Mouse (Mus musculus) gastrocnemius, postnatal 36 days (tissue): ENCODE data around the gene Atxn2l. TPM values are rescaled to one million over a fixed set of nuclear protein-coding genes. Genes with fewer than 3 reads are reported as not detected.
A peak's percentile ranks its signal among the peaks of the same experiment; 100 is the strongest.

Experiments
- DNase-seq, 2 experiments: peaks; one replicate each; pipeline ENCODE4 v3.0.0; 2022
- intact Hi-C: fragments of 180-260 bp; cut with DNase I; formaldehyde crosslinking; loops from one replicate; pipeline ENCODE4 v1.15.1; 2025
- total RNA-seq, 2 experiments: library from RNA; stranded (reverse); gene quantifications; 2 replicates each; pipeline ENCODE4 v1.2.3; 2021

The Atxn2l gene
- total RNA-seq, 2 experiments from 2014 or later, result 25.8 to 29.9 TPM

DNA sequence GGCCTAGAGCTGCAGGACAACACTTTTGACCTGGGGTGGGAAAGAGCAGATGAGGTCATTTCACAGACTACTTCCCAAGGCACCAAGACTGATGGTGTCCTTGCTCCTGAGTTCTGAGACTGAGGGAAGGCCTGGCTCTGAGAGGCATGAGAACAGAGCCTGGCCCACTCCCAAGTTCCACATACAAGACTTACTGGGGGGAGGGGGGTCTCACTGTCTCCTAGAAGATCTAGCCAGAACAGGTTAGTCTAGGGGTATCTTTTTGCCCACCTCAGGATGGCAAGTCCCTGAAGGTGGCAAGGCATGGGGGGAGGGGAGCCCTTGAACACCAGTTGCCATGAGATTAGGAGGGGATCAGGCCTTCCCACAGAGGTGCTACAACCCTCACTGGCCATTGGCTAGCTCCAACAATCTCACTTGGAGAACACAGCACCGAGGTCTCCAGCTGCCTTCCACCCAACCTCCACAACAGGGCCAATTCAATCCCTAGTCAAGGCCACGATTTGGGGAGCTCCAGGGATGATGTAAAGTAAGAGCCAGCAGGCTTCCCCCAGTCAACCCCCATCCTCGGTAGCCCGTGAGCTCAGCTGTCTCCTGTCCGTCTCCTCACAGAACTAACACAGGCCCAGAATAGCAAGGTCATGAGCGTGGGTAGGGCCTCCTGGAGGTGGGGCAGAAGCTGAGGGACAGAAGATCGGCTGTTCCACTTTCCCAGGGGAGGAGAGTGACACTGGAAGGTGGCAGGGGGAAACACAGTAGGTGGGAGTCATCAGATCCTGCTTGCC lies 37.8 kb downstream of the Atxn2l start:
- intact Hi-C loops, result no loop called here
- DNase-seq, result peak; percentile 51 to 56

DNA sequence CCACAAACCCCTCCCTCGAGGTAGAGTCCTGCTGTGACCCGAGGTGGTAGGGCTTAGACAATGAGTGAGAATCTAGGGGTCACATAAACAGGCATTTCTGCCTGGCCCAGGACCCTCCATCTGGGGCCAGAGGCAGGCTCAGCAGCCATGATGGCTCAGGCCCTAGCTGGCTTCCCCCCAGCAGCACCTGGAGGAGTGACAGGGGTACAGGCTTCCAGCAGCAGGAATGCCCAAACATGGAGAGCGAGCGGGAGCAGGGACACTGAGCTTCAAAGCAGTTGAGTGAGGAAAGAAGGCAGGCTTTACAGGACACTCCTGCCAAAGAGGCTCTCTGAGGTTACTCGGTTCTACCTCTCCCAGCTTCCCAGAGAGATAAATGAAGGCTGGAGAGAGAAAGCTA lies 38.4 kb downstream of the Atxn2l start:
- DNase-seq, result peak; percentile 60 to 72
- intact Hi-C loops, result no loop called here

DNA sequence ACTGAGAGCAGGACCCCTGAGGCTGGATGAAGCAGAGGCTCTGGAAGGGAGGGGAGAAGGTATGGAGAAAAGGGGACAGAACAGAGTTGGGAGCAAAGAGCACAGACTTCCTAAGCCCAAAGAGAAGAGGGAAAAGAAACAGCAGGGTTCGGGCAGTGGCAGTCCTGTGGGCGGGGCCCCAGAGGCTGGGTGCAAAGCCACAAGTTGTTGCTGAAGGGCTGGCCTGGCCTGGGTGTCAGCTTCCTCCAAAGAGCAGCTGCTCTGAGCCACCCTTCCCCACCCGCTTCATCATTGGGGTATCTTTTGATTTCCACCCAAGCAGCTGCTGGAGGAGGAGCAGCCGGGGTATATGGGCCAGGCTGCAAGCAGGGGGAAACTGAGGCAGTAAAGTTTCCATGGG lies 39.1 kb downstream of the Atxn2l start:
- intact Hi-C loops, result no loop called here
- peak; percentile 67 to 68 for DNase-seq

DNA sequence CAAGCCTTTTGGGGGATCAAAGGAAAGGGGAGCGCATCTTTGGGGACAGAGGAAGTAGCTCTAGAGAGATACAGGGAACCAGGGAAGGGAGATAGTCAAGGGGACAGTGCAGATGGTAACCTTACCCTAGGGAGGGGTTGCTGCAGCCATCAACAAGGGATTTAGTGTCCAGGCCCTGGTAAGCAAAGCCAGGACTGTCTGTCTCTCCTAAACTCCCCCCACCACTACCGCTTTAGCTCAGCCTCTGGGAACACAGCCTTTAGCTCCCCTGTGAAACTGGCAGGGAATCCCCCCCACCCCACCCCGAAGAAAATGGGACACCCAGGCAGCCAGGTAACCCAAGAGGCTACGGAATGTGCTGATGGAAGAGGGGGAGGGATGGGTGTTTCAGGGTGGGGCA lies 39.7 kb downstream of the Atxn2l start:
- DNase-seq, result no peak
- intact Hi-C loops, result no loop called here

DNA sequence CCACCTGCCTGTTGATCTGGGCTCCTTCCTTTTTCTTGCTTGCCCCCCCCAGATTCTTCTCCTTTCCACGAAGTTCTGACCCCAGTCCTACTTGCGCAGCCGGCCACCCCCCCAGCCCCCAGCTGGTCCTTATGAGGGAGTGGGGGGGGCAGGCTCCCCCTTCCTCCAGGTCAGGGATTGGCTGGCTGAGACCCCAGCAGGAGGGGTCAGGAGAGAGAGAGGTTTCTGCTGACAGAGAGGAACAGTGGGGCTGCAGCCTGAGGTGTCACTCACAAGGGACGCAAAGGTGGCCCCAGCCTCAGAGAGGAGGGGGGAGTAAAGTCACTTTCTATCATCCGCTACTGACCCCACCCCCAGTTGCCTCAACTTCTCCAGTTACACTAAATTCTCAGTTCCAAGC lies 40.2 kb downstream of the Atxn2l start, which contains the start of gene Atp2a1:
TSS of gene Atp2a1 (minus strand) at position 105 of the 400 bp plus-strand sequence.
- intact Hi-C loops, result no loop called here
- peak; percentile 59 to 75 for DNase-seq

DNA sequence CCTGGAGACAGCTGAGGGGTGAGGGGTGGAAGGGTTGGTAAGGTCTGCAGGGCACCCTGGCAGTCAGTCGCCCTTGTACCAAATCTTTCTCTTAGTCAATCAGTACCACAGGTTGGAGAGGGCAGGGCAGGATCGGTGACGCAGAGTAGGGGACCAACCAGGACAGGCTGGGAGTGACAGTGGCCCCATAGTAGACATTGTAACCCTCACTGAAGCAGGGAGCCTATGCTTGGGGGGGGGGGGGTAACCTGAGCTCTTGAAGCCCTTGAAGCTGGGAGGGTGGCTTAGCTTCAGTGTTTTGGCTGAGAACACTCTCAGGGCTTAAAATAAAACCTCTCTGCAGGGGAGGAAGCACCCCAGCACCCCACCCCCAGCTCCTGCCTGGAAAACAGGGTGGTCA lies 41.6 kb downstream of the Atxn2l start:
- no peak for DNase-seq
- intact Hi-C loops, result no loop called here

DNA sequence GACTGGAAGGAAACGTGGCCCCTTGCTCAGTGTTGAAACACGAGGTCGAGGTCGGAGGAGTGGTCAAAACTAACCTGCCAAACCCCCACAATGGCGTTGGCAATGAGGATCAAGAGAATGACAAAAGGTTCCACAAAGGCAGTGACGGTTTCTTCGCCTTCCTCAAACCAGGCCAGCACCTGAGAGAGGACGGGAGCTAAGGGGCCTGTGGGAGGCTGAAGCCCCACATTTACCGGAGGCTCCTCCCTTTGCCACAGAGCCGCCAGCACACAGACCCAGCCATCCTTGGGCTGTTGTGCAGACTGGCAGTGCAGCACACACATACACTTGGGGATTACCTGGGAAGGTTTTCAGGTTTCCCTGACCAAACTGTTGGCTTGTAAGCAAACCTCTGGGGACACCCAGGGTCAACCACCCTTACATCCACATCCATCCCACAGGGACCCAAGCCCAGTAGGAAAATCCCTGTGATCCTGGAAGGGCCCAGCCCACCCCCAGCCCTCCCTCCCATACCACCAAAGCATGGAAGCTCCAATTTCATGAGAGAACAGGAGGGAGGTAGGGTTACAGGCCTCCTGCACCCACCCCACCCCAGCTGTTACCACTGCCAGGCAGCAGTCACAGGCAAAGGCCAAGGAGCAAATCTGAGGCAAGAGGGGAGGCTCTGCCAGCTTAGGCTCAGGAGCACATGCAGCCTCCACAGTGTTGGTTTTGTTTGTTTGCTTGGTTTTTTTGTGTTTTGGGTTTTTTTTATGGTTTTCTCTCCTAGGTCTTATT lies 42.4 kb downstream of the Atxn2l start:
- DNase-seq, result no peak
- intact Hi-C loops, result no loop called here

DNA sequence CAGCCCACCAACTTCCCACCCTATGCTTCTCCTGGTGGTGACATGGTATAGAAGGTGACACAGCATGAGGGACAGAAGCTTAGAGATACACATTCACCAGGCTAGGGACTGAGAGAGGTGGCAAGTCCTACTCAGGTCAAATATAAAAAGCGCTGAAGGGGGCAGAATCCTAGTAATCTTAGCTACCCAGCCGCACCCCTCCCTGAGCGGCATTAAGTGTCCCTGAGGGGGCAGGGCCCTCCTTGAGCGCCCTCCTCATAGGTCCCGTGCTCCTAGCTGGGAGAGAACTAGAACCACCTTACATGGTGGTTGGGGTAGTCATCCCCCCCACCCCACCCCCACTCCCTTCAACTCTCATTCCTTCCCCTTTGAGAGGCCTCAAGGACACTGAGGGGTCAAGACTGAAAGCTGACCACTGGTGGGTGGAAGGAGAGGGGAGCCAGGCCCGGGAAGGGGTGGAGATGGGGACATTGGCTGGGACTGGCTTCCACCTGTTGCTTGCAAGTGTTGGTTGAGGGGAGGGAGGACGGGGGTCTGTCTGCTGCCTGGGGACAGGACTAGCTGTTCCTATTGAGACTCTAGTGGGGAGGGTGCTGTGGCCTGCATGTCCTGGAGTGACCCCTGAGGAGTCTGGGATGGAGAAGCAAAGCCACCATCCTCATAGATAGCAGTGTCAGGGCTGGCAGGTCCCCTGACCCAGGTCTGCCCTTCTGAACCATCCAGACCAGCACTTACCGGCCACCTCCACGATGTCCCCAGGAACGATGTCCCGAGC lies 44.2 kb downstream of the Atxn2l start:
- peak; percentile 51 to 60 for DNase-seq
- intact Hi-C loops, result no loop called here

DNA sequence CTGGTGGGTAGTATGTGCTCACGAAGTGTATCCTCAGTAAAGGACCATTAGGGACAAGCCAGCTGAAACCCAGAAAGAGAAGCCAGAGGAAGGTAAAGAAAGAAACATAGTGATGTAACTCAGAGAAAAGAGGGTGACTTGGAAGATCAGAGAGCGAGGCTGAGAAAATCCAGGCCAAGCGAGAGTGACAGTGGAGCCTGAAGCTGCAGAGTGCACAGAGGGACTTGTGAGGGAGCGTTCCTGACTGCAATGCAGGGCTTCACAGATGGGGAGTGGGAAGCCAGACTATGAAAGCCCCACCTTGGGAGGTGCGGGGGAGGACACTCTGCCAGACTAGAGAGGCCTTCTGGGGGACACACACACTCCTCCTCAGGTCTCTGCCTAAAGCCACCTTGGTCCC lies 45.0 kb downstream of the Atxn2l start:
- peak in 1 of 2 experiments; percentile 0 for DNase-seq
- intact Hi-C loops, result no loop called here

DNA sequence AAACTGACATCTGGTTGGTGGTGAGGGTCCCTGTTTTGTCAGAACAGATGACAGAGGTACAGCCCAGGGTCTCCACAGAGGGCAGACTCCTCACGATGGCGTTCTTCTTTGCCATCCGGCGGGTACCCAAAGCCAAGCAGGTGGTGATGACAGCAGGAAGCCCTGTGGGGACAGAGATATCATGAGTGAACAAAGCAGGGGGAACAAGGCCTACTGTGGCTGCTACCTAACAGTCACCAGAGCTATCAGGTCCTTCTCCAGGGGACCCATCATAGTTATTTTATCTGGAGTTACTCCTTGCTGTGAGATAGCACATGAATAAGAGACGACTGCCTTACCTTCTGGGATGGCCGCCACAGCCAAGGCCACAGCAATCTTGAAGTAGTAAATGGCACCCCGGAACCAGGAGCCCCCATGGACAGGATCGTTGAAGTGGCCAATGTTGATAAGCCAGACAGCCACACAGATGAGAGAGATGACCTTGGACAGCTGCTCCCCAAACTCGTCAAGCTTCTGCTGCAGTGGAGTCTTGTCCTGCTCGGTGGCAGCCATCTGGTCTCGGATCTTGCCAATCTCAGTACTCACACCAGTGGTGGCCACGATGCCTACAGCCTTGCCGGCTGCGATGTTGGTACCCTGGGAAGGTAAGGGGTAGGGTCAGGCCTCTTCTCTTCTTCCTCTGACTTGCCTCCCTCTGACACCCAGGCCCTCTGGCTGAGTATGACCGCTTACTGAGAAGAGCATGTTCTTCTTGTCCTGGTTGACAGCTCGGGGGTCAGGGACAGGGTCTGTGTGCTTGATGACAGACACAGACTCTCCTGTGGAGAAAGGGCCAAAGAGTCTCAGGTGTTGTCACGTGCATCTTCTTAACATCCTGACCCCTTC lies 46.6 kb downstream of the Atxn2l start:
- no peak for DNase-seq
- intact Hi-C loops, result no loop called here

DNA sequence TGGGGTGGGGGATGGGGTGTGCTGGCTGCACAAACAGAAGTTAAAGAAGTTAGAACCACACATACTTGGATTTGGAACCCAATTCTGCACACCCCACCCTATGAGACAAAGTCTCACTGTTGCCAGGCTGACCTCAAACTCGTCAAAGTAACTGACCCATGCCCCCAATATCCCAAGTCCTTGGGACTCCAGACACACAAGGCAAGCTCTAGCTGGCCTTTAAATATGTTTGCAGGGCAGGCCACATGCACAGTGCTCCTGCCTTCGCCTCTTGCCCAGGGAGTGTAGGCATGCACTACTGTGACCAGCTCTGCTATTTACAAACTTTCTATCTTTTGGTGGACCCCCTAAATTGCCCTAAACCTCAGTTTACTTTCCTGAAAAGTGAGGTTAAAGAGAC lies 48.0 kb downstream of the Atxn2l start:
- no peak for DNase-seq
- intact Hi-C loops, result no loop called here

DNA sequence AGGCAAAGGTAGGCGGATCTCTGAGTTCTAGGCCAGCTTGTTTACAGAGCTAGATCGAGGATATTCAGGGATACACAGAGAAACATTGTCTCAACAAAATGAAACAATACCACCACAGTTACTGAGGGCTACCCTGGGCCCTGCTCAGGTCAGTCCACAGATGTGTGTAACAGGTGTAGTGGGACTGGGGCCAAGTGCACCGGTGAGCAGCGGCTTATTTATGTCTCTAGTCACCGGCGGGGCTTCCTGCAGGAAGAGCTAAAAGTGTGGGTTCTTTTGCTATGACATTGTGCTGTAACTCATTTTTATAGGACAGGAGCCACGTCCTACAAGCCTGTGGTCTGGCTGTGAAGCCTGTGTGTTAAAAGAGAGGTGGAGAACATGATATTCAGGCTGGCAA lies 49.4 kb downstream of the Atxn2l start:
- intact Hi-C loops, result no loop called here
- no peak for DNase-seq

DNA sequence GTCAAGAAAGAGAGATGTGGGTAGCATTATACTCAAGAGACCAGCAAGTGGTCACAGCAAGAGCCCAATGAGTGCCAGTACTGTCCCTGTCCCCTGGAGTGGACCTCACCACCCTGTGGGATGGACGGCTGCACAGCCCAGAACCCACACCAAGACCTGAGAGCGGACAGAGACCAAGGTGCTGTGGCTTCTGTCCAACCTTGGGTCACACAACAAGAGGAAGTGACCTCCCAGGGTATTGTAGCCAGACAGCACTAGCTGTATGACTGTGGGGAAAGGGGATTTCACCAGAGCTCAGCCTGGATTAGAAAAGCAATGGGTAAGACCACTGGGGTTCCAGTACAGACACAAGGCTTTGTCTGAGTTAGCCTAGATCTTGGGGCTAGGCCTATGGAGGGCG lies 51.0 kb downstream of the Atxn2l start:
- intact Hi-C loops, result no loop called here
- DNase-seq, result no peak

DNA sequence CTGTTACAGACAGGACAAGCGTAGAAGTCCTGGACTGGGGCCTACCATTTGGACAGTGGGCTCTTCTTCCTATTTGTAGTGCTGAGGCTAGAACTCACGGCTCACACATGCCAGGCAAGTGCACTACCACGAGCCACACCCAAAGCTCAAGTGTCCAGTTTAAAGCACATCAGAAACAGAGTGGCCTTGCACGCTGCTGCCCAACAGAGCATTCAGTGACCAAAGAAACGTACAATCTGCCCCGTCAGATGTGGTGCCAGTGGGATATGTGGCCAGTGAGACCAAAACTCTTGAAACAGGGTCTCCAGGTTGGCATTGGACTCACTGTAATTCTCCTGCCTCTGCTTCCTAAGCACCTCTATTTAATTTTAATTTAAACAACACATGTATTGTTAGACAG lies 52.6 kb downstream of the Atxn2l start:
- peak in 1 of 2 experiments; percentile 19 for DNase-seq
- intact Hi-C loops, result no loop called here

DNA sequence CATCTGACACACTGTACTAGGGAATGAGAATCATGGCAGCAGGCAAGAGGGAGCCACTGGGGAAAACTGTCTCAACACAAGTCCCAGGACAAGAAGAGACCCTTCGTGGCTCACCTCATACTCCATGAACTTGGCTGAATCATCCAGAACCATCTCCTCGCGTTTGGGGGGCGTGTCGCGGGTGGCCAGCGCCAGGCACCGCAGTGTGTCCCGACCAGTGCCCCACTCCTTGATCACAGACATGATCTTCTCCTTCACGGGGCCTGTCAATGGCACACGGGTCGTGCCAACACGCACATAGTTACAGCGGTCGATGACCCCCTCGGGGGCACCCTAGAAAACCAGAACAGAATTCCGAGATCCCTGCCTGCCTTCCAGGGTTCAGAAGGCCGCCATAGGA lies 53.2 kb downstream of the Atxn2l start:
- intact Hi-C loops, result no loop called here
- DNase-seq, result peak in 1 of 2 experiments; percentile 25

DNA sequence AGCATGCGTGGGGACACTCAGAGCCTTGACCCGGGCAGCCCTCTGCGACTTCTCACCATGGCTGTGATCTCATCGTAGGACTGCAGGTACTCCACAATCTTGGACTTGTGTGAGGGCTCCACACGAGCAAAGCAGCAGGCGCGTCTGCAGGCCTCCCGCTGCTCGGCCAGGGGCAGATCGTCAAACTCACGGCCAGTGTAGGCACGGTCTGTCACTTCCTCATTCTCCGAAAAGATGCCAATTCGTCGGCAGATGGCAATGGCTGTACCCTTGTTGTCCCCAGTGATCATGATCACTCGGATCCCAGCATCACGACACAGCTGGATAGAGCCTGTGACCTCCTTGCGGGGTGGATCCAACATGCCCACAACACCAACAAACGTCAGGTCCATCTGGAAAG lies 54.8 kb downstream of the Atxn2l start:
- intact Hi-C loops, result no loop called here
- peak in 1 of 2 experiments; percentile 18 for DNase-seq

DNA sequence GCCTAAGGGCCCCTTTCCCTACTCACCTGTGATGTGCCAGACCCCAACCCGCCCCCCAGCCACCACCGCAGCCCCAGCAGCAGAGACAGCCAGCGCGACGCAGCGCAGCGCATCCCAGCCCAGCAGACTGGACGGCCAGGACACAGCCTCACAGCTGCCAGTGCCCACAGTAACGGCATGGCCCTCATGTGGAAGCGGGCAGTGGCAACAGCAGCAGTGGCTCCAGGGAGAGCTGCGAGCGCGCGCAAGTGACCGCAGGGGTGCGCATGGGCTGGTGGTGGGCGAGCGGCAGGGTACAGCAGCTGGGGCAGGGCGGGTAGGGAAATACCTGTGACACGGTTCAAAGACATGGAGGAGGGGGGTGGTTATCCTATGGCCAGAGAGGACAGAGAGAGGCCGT lies 57.0 kb downstream of the Atxn2l start:
- peak in 1 of 2 experiments; percentile 6 for DNase-seq
- intact Hi-C loops, result no loop called here

DNA sequence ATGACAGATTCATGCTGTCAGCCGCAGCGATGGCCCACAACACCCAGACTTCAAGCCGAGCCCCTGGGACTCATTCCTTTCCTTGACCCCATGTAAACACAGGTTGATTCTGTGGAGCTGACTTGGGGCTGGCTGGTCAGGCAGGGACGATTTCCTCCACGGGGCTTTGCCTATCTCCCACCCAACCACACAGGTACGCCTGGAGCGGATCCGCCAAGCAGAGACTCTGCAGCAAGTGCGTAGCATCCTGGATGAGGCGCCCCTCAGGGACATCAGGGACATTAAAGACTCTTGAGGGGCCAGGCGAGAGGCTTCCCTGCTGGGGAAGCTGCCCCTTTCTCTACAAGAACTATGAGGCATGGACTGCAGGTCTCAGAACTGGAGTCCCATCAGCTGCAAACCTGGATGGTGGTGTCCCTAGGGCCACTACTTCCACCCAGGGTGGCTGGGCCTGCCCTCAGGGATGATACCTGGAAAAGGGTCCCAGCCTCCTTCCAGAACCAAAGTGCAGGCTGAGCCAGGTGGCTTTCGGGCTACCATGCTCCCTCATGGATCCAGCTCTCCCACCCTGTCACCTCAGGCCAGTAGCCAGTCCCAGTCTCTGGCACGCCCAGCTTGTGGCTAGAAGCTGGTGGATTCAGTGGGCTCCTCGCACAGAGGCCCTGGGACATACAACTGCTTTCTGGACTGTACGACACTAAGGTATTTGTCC lies 58.0 kb downstream of the Atxn2l start:
- intact Hi-C loops, result no loop called here
- DNase-seq, result peak; percentile 6 to 36

DNA sequence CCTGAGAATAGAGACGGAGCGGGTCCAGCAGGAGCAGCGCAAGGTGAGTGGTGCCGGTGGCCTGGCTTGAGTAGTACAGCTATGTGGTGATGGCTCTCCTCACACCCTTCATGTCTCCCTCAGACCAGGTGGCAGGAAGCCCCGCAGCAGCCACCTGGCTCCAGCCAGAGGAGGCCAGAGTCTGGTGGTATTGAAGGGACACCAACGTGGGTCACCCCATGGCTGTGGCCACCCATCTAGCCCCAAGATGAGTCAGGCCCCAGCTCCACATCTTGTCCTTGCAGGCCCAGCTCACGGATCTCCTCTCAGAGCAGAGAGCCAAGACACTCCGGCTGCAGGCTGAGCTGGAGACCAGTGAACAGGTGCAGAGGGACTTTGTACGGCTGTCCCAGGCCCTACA lies 58.7 kb downstream of the Atxn2l start:
- peak in 1 of 2 experiments; percentile 60 for DNase-seq
- intact Hi-C loops, result no loop called here
